Mouse (Mus musculus): ENCODE measurements around the gene Smchd1. TPM values are rescaled to one million over a fixed set of nuclear protein-coding genes. Genes with fewer than 3 reads are reported as not detected.

Smchd1 gene
- polyA plus RNA-seq, 1 experiment from 2014 or later = 24.9 TPM

DNA sequence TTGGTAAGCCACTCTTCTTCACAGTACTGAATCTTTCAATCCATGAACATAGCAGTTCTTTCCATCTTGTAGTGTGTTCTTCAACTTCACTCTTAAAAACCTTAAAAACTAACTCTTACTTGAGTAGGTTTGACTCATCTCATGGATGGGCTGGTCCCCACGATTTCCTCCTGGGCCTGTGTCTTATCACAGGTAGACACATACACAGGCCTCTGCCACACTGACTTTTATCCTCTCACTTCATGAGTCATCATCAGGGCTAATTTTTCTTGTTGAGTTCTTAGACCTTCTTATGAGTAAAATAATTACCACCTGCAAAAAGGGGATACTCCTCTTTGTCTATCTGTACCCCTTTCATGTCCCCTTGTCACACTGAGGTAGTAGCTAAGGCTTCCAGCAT is 58.1 kb downstream of the Smchd1 start:
- Histone ChIP-seq H3K36me3 (ENCODE audit: insufficient read depth, low read length) (peaks cover 4% of the 10 kb centered on the region), H3K27ac (ENCODE audit: low read length) (no peak overlapping the region), H3K4me2 (replicated peaks; ENCODE audit: low read depth, low read length) (no peak overlapping the region), H3K27me3 (replicated peaks; ENCODE audit: insufficient read depth, low read length) (no peaks in the 10 kb centered on the region), H3K4me3 (ENCODE audit: low read depth, low read length) (no peak overlapping the region), H3K4me1 (ENCODE audit: insufficient read depth, low read depth, low read length) (no peaks in the 10 kb centered on the region), H3K9me3 (ENCODE audit: low read length) (no peaks in the 10 kb centered on the region; the same call in 1 of the 2 replicates), H3K9ac (replicated peaks; ENCODE audit: low read depth) (no peak overlapping the region)
- ATAC-seq (no peak), DNase-seq (ENCODE audit: low spot score) (no peak)
- no peak for TF ChIP-seq CTCF (IDR thresholded peaks at IDR 0.05)
- no peak for TF ChIP-seq EP300 (IDR thresholded peaks at IDR 0.05)
- 90% methylated on average over 1 of the region's 1 CpGs for WGBS

GRCm38 (mm10) chr17:71387401-71387800 is 87.7 kb downstream of the Smchd1 start:
- Histone ChIP-seq H3K36me3 (ENCODE audit: insufficient read depth, low read length) (peaks cover 11% of the 10 kb centered on the region; the same call in 1 of the 2 replicates), H3K9me3 (ENCODE audit: low read length) (no peaks in the 10 kb centered on the region), H3K9ac (replicated peaks; ENCODE audit: low read depth) (no peak overlapping the region), H3K27ac (ENCODE audit: low read length) (no peak overlapping the region), H3K4me3 (ENCODE audit: low read depth, low read length) (no peak overlapping the region), H3K4me2 (replicated peaks; ENCODE audit: low read depth, low read length) (no peak overlapping the region), H3K4me1 (ENCODE audit: insufficient read depth, low read depth, low read length) (no peaks in the 10 kb centered on the region), H3K27me3 (replicated peaks; ENCODE audit: insufficient read depth, low read length) (no peaks in the 10 kb centered on the region)
- DNase-seq (ENCODE audit: low spot score) (no peak), ATAC-seq (no peak)
- TF ChIP-seq EP300 (IDR thresholded peaks at IDR 0.05) (no peak), CTCF (IDR thresholded peaks at IDR 0.05) (no peak)
- WGBS = 70% methylated on average over 3 of the region's 3 CpGs

- no peaks in the 10 kb centered on the region for H3K36me3 ChIP-seq (ENCODE audit: insufficient read depth, low read length)
- no peak for ATAC-seq
- 96% methylated on average over 14 of the region's 14 CpGs for WGBS
These were observed 94.8 kb downstream of the Smchd1 start for GRCm38 (mm10) chr17:71380346-71380745.

GRCm38 (mm10) chr17:71377901-71378300 is 97.2 kb downstream of the Smchd1 start:
- Histone ChIP-seq H3K27me3 (replicated peaks; ENCODE audit: insufficient read depth, low read length) (no peaks in the 10 kb centered on the region), H3K9ac (replicated peaks; ENCODE audit: low read depth) (no peak overlapping the region), H3K4me3 (ENCODE audit: low read depth, low read length) (no peak overlapping the region), H3K4me1 (ENCODE audit: insufficient read depth, low read depth, low read length) (no peaks in the 10 kb centered on the region), H3K9me3 (ENCODE audit: low read length) (no peaks in the 10 kb centered on the region), H3K4me2 (replicated peaks; ENCODE audit: low read depth, low read length) (no peak overlapping the region), H3K27ac (ENCODE audit: low read length) (no peak overlapping the region), H3K36me3 (ENCODE audit: insufficient read depth, low read length) (no peaks in the 10 kb centered on the region)
- DNase-seq (ENCODE audit: low spot score) (no peak), ATAC-seq (no peak)
- WGBS = 53% methylated on average over 4 of the region's 4 CpGs
- TF ChIP-seq EP300 (IDR thresholded peaks at IDR 0.05) = no peak
- no peak for TF ChIP-seq CTCF (IDR thresholded peaks at IDR 0.05)

More at GRCm38 (mm10) chr17:71380346-71380745, 94.8 kb downstream of the Smchd1 start:
- no peak for DNase-seq (ENCODE audit: low spot score)
- Histone ChIP-seq H3K27me3 (replicated peaks; ENCODE audit: insufficient read depth, low read length) (no peaks in the 10 kb centered on the region), H3K4me2 (replicated peaks; ENCODE audit: low read depth, low read length) (no peak overlapping the region), H3K27ac (ENCODE audit: low read length) (no peak overlapping the region), H3K9me3 (ENCODE audit: low read length) (no peaks in the 10 kb centered on the region), H3K4me1 (ENCODE audit: insufficient read depth, low read depth, low read length) (no peaks in the 10 kb centered on the region), H3K9ac (replicated peaks; ENCODE audit: low read depth) (no peak overlapping the region), H3K4me3 (ENCODE audit: low read depth, low read length) (no peak overlapping the region)
- TF ChIP-seq CTCF (IDR thresholded peaks at IDR 0.05) = no peak
- TF ChIP-seq EP300 (IDR thresholded peaks at IDR 0.05) = no peak

GRCm38 (mm10) chr17:71355526-71355925 is 119.6 kb downstream of the Smchd1 start:
- no peak overlapping the region for H3K4me2 ChIP-seq (replicated peaks; ENCODE audit: low read depth, low read length)
- no peaks in the 10 kb centered on the region for H3K27me3 ChIP-seq (replicated peaks; ENCODE audit: insufficient read depth, low read length)
- TF ChIP-seq CTCF (IDR thresholded peaks at IDR 0.05) (no peak), EP300 (IDR thresholded peaks at IDR 0.05) (no peak)
- H3K4me1 ChIP-seq (ENCODE audit: insufficient read depth, low read depth, low read length) = no peaks in the 10 kb centered on the region; the same call in 1 of the 2 replicates
- no peak overlapping the region for H3K9ac ChIP-seq (replicated peaks; ENCODE audit: low read depth)
- ATAC-seq (no peak), DNase-seq (ENCODE audit: low spot score) (no peak)
- H3K4me3 ChIP-seq (ENCODE audit: low read depth, low read length) = no peak overlapping the region
- no peak overlapping the region for H3K27ac ChIP-seq (ENCODE audit: low read length)
- WGBS = 49% methylated on average over 3 of the region's 3 CpGs
- H3K36me3 ChIP-seq (ENCODE audit: insufficient read depth, low read length) = peaks cover 17% of the 10 kb centered on the region
- no peaks in the 10 kb centered on the region for H3K9me3 ChIP-seq (ENCODE audit: low read length)

- H3K27me3 ChIP-seq (replicated peaks; ENCODE audit: insufficient read depth, low read length) = no peaks in the 10 kb centered on the region
- H3K4me1 ChIP-seq (ENCODE audit: insufficient read depth, low read depth, low read length) = no peaks in the 10 kb centered on the region; the same call in 1 of the 2 replicates
- ATAC-seq (no peak), DNase-seq (ENCODE audit: low spot score) (no peak)
- no peak overlapping the region for H3K9ac ChIP-seq (replicated peaks; ENCODE audit: low read depth)
- WGBS = 96% methylated on average over 11 of the region's 11 CpGs
- no peak overlapping the region for H3K4me2 ChIP-seq (replicated peaks; ENCODE audit: low read depth, low read length)
- H3K27ac ChIP-seq (ENCODE audit: low read length) = no peak overlapping the region
- no peak for TF ChIP-seq EP300 (IDR thresholded peaks at IDR 0.05)
- TF ChIP-seq CTCF (IDR thresholded peaks at IDR 0.05) = no peak
- peaks cover 10% of the 10 kb centered on the region for H3K36me3 ChIP-seq (ENCODE audit: insufficient read depth, low read length)
- no peaks in the 10 kb centered on the region for H3K9me3 ChIP-seq (ENCODE audit: low read length)
- no peak overlapping the region for H3K4me3 ChIP-seq (ENCODE audit: low read depth, low read length)
These were observed 120.9 kb downstream of the Smchd1 start for GRCm38 (mm10) chr17:71354205-71354604.

DNA sequence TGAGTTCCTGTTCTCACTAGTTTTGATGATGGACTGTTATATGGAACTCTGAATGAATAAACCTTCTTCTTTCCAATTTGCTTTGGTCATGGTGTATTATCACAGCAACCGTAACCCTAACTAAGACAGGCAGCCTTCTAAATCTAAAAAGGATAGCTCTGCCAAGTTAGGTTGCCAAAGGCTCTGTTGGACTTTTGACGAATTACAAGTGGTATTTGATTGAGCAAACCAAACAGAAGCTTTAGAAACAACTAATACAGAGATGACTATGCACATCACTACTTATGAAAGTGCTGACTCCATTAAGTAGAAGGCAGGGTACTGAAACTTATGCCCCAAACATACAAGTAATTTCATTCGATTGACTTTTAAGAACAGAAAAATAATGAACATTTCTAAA is 127.0 kb downstream of the Smchd1 start:
- Histone ChIP-seq H3K27ac (ENCODE audit: low read length) (no peak overlapping the region), H3K27me3 (replicated peaks; ENCODE audit: insufficient read depth, low read length) (no peaks in the 10 kb centered on the region), H3K4me1 (ENCODE audit: insufficient read depth, low read depth, low read length) (no peaks in the 10 kb centered on the region; the same call in 1 of the 2 replicates), H3K9me3 (ENCODE audit: low read length) (no peaks in the 10 kb centered on the region), H3K36me3 (ENCODE audit: insufficient read depth, low read length) (0 out of 2 replicates have a peak, but pooled peaks cover 10% of the 10 kb centered on the region), H3K9ac (replicated peaks; ENCODE audit: low read depth) (no peak overlapping the region), H3K4me2 (replicated peaks; ENCODE audit: low read depth, low read length) (no peak overlapping the region), H3K4me3 (ENCODE audit: low read depth, low read length) (no peak overlapping the region)
- 85% methylated on average over 3 of the region's 3 CpGs for WGBS
- TF ChIP-seq EP300 (IDR thresholded peaks at IDR 0.05) = no peak
- no peak for TF ChIP-seq CTCF (IDR thresholded peaks at IDR 0.05)
- DNase-seq (ENCODE audit: low spot score) (no peak), ATAC-seq (no peak)
